Mouse (Mus musculus): Measurements from ENCODE around the gene Foxe3. TPM values are rescaled to one million over a fixed set of nuclear protein-coding genes. Genes with fewer than 3 reads are reported as not detected.

Gene Foxe3
- total RNA-seq, 1 experiment = not detected

DNA sequence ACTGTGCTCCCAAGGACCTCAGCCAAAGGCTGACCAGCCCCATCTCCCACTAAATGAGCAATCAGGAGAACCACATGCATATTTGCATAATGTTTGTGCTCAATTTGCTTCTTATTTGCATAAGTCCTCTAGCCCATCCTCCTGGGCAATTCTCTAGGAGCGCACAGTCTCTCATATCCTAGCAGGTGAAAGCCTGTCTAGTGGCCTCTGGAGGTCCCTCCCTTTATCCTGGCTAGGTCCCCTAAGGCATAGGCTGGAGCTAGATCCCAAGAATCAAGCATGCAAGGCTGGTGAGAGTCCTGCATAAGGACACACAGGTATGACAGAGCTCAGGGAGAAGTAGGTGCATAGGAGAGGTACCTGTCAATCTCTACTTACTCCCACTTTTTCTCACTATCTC, 43.6 kb downstream of the Foxe3 start:
- no peaks in the 10 kb centered on the region for H3K9me3 ChIP-seq (ENCODE audit: control insufficient read depth, insufficient read depth, low read depth, low read length)
- no peaks in the 10 kb centered on the region for H3K4me1 ChIP-seq (ENCODE audit: control insufficient read depth in 2 of 2, insufficient read depth in 2 of 2, low read length in 2 of 2, poor library complexity in 1 of 2)
- H3K36me3 ChIP-seq (ENCODE audit: control insufficient read depth, insufficient read depth, low read length, poor library complexity, severe bottlenecking) = no peaks in the 10 kb centered on the region
- DNase-seq (ENCODE audit: low read depth, low spot score) = no peak
- H3K4me3 ChIP-seq (ENCODE audit: insufficient read depth in 1 of 2, low read depth in 1 of 2, low read length in 2 of 2, poor library complexity in 1 of 2, severe bottlenecking in 1 of 2) = no peak overlapping the region
- no peak overlapping the region for H3K27ac ChIP-seq (ENCODE audit: insufficient read depth, low read depth, low read length, poor library complexity, severe bottlenecking)
- no peak for TF ChIP-seq ZNF384 (IDR thresholded peaks at IDR 0.05; ENCODE audit: low read depth, low read length)
- TF ChIP-seq HCFC1 (IDR thresholded peaks at IDR 0.05; ENCODE audit: borderline replicate concordance, insufficient read depth, low read length) = no peak
- no peak for TF ChIP-seq ZC3H11A (IDR thresholded peaks at IDR 0.05; ENCODE audit: borderline replicate concordance, low read depth, low read length)
- no peak for TF ChIP-seq MAFK (IDR thresholded peaks at IDR 0.05; ENCODE audit: insufficient read depth, low read depth, low read length)
- TF ChIP-seq CHD2 (IDR thresholded peaks at IDR 0.05; ENCODE audit: low read depth, low read length) = no peak
- H3K9ac ChIP-seq (ENCODE audit: insufficient read depth, low read depth, low read length, poor library complexity, severe bottlenecking) = no peak overlapping the region
- in situ Hi-C loops (cut with MboI; ENCODE audit: low sequenced_read_pairs in 2 of 2, unreplicated experiment in 2 of 2) = no loop called here

DNA sequence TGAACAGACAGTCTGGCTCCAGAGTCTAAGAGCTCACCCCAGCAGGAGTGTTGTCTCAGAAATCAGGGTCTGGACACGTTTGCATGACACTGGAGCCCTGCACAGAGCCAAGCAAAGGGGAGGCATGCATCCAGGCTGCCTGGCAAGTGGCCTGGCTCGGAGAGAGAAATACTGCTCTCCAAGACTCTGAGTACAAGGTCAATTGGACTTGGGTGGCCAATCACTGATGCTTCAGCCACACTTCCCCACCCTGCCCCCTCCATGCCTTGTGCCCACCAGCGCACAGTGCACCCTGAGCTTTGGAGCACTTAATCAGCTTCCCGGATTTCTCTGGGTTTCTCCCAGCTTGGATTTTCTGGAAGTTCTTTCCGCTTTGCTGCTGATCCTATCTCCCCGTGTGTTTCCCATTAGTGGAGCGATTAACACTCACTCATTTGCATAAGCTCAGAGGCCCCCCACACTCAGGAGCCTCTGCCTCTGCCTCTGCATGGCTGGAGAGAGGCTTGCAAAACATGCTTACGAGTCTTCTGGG, 49.3 kb downstream of the Foxe3 start:
- no peaks in the 10 kb centered on the region for H3K9me3 ChIP-seq (ENCODE audit: control insufficient read depth, insufficient read depth, low read depth, low read length)
- no peak overlapping the region for H3K9ac ChIP-seq (ENCODE audit: insufficient read depth, low read depth, low read length, poor library complexity, severe bottlenecking)
- no peak for DNase-seq (ENCODE audit: low read depth, low spot score)
- no peak overlapping the region for H3K27ac ChIP-seq (ENCODE audit: insufficient read depth, low read depth, low read length, poor library complexity, severe bottlenecking)
- no peak for TF ChIP-seq CHD2 (IDR thresholded peaks at IDR 0.05; ENCODE audit: low read depth, low read length)
- no peak for TF ChIP-seq ZNF384 (IDR thresholded peaks at IDR 0.05; ENCODE audit: low read depth, low read length)
- H3K4me1 ChIP-seq (ENCODE audit: control insufficient read depth in 2 of 2, insufficient read depth in 2 of 2, low read length in 2 of 2, poor library complexity in 1 of 2) = 0 out of 4 replicates have a peak, but pooled peaks cover 0 to 2% of the 10 kb centered on the region in 2 experiments
- in situ Hi-C loops (cut with MboI; ENCODE audit: low sequenced_read_pairs in 2 of 2, unreplicated experiment in 2 of 2) = no loop called here
- no peaks in the 10 kb centered on the region for H3K36me3 ChIP-seq (ENCODE audit: control insufficient read depth, insufficient read depth, low read length, poor library complexity, severe bottlenecking)
- H3K4me3 ChIP-seq (ENCODE audit: insufficient read depth in 1 of 2, low read depth in 1 of 2, low read length in 2 of 2, poor library complexity in 1 of 2, severe bottlenecking in 1 of 2) = no peak overlapping the region

Other genes starting within 250 kb of the Foxe3 start
- not detected in 2 replicates for gene Gm12830, start 104.3 kb downstream of the Foxe3 start, total RNA-seq (2012; rRNA removed)
- 0.09 TPM in 1 of 2 replicates, not detected in the other for gene Foxd2, start 17.1 kb downstream of the Foxe3 start, total RNA-seq (2012; rRNA removed)
- 14.2 and 24.5 TPM in 2 replicates for gene Cmpk1, start 61.2 kb upstream of the Foxe3 start, total RNA-seq (2012; rRNA removed)
- gene Stil, start 74.1 kb upstream of the Foxe3 start, total RNA-seq (2012; rRNA removed) = 7.3 and 7.4 TPM in 2 replicates
- 0.40 and 0.42 TPM in 2 replicates for gene Tal1, start 130.4 kb upstream of the Foxe3 start, total RNA-seq (2012; rRNA removed)
- gene Pdzk1ip1, start 162.7 kb upstream of the Foxe3 start, total RNA-seq (2012; rRNA removed) = 1.1 and 1.2 TPM in 2 replicates
- gene Cyp4x1, start 208.3 kb upstream of the Foxe3 start, total RNA-seq (2012; rRNA removed) = 0.11 and 0.36 TPM in 2 replicates